Mouse (Mus musculus) bone marrow macrophage, adult 2 months (primary cell): ENCODE data around the gene Fads1.

Experiments
- CTCF ChIP-seq: IDR thresholded peaks from 2 replicates; pipeline ENCODE4 v1.5.1; 2012; ENCODE audit warnings: low read depth, mild to moderate bottlenecking, low read length, moderate library complexity
- POLR2A ChIP-seq: IDR thresholded peaks from 2 replicates; pipeline ENCODE4 v1.6.1; 2012; ENCODE audit warnings: mild to moderate bottlenecking, low read depth, low read length, borderline replicate concordance

DNA sequence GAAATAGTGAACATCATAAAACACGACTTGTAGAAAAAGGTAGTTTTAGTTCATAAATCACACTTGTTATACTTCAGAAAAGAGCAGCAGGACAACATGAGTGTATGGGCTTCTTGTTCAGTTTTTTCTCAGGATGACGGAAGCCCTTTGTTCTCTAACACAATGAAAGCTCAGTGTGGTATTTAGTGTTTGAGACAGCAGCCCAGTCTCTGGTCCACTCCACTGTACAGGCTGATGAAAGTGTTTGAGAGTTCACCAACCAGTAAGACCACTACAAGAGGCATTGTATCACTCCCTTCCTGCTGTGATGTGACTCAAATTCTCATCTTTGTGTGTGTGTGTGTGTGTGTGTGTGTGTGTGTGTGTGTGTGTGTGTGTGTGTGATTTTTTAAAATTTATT, 39.0 kb upstream of the Fads1 start:
- TF ChIP-seq POLR2A (no peak), CTCF (no peak)
